Mouse (Mus musculus): ENCODE measurements around the gene Zbtb37. TPM values are rescaled to one million over a fixed set of nuclear protein-coding genes. Genes with fewer than 3 reads are reported as not detected.
"Not testable (repeated sequence)": the region's sequence is repeated elsewhere in the genome, so short reads cannot be mapped to it uniquely, and the experiment has no call there.

The Zbtb37 gene
- polyA plus RNA-seq, 1 experiment: 0.04 TPM

- TF ChIP-seq GATA1 (IDR thresholded peaks at IDR 0.05; ENCODE audit: borderline replicate concordance, low read length) (no peak), FLI1 (IDR thresholded peaks at IDR 0.05; ENCODE audit: low read length) (no peak)
- Histone ChIP-seq H3K9me3 (no peaks in the 10 kb centered on the region), H3K27me3 (replicated peaks) (no peaks in the 10 kb centered on the region), H3K4me3 (replicated peaks) (no peak overlapping the region), H3K4me1 (peaks cover 13% of the 10 kb centered on the region), H3K36me3 (replicated peaks; ENCODE audit: low read length) (peaks cover 63% of the 10 kb centered on the region)
Observed at GRCm38 (mm10) chr1:161010436-161010835, 24.2 kb downstream of the Zbtb37 start.

GRCm38 (mm10) chr1:161008038-161008437 lies 26.6 kb downstream of the Zbtb37 start:
- H3K4me1 ChIP-seq: peaks cover 20% of the 10 kb centered on the region
- no peak for TF ChIP-seq FLI1 (IDR thresholded peaks at IDR 0.05; ENCODE audit: low read length)
- TF ChIP-seq GATA1 (IDR thresholded peaks at IDR 0.05; ENCODE audit: borderline replicate concordance, low read length): no peak

GRCm38 (mm10) chr1:161006471-161006870 lies 28.2 kb downstream of the Zbtb37 start:
- H3K4me1 ChIP-seq: peaks cover 20% of the 10 kb centered on the region
- H3K9me3 ChIP-seq: no peaks in the 10 kb centered on the region
- no peaks in the 10 kb centered on the region for H3K27me3 ChIP-seq (replicated peaks)
- H3K4me3 ChIP-seq (replicated peaks): no peak overlapping the region
- peaks cover 66% of the 10 kb centered on the region for H3K36me3 ChIP-seq (replicated peaks; ENCODE audit: low read length)
- TF ChIP-seq FLI1 (IDR thresholded peaks at IDR 0.05; ENCODE audit: low read length) (no peak), GATA1 (IDR thresholded peaks at IDR 0.05; ENCODE audit: borderline replicate concordance, low read length) (no peak)

More at GRCm38 (mm10) chr1:161008038-161008437, 26.6 kb downstream of the Zbtb37 start:
- no peak overlapping the region for H3K4me3 ChIP-seq (replicated peaks)
- H3K9me3 ChIP-seq: no peaks in the 10 kb centered on the region
- no peaks in the 10 kb centered on the region for H3K27me3 ChIP-seq (replicated peaks)
- peaks cover 74% of the 10 kb centered on the region for H3K36me3 ChIP-seq (replicated peaks; ENCODE audit: low read length)

- H3K4me1 ChIP-seq: peaks cover 20% of the 10 kb centered on the region
- no peak overlapping the region for H3K4me3 ChIP-seq (replicated peaks)
- H3K9me3 ChIP-seq: no peaks in the 10 kb centered on the region
- TF ChIP-seq GATA1 (IDR thresholded peaks at IDR 0.05; ENCODE audit: borderline replicate concordance, low read length) (no peak), FLI1 (IDR thresholded peaks at IDR 0.05; ENCODE audit: low read length) (no peak)
- H3K27me3 ChIP-seq (replicated peaks): no peaks in the 10 kb centered on the region
- peaks cover 62% of the 10 kb centered on the region for H3K36me3 ChIP-seq (replicated peaks; ENCODE audit: low read length)
Observed at GRCm38 (mm10) chr1:161005526-161005925, 29.1 kb downstream of the Zbtb37 start.

GRCm38 (mm10) chr1:161004942-161005341 lies 29.7 kb downstream of the Zbtb37 start:
- H3K4me1 ChIP-seq: peaks cover 20% of the 10 kb centered on the region
- H3K27me3 ChIP-seq (replicated peaks): no peaks in the 10 kb centered on the region
- H3K36me3 ChIP-seq (replicated peaks; ENCODE audit: low read length): peaks cover 59% of the 10 kb centered on the region
- TF ChIP-seq FLI1 (IDR thresholded peaks at IDR 0.05; ENCODE audit: low read length) (no peak), GATA1 (IDR thresholded peaks at IDR 0.05; ENCODE audit: borderline replicate concordance, low read length) (no peak)
- H3K9me3 ChIP-seq: no peaks in the 10 kb centered on the region
- no peak overlapping the region for H3K4me3 ChIP-seq (replicated peaks)

GRCm38 (mm10) chr1:160993851-160994250 lies 40.8 kb downstream of the Zbtb37 start:
- Histone ChIP-seq H3K9me3 (no peaks in the 10 kb centered on the region), H3K4me1 (peaks cover 3% of the 10 kb centered on the region; the same call in 1 of the 2 replicates), H3K36me3 (replicated peaks; ENCODE audit: low read length) (peaks cover 12% of the 10 kb centered on the region), H3K27me3 (replicated peaks) (peaks cover 10% of the 10 kb centered on the region), H3K4me3 (replicated peaks) (no peak overlapping the region)
- TF ChIP-seq GATA1 (IDR thresholded peaks at IDR 0.05; ENCODE audit: borderline replicate concordance, low read length) (no peak), FLI1 (IDR thresholded peaks at IDR 0.05; ENCODE audit: low read length) (no peak)

GRCm38 (mm10) chr1:160989395-160989794 lies 45.3 kb downstream of the Zbtb37 start:
- peaks cover 6% of the 10 kb centered on the region for H3K4me1 ChIP-seq
- H3K27me3 ChIP-seq (replicated peaks): peaks cover 15% of the 10 kb centered on the region
- H3K4me3 ChIP-seq (replicated peaks): no peak overlapping the region
- H3K36me3 ChIP-seq (replicated peaks; ENCODE audit: low read length): peaks cover 2% of the 10 kb centered on the region
- TF ChIP-seq GATA1 (IDR thresholded peaks at IDR 0.05; ENCODE audit: borderline replicate concordance, low read length) (no peak), FLI1 (IDR thresholded peaks at IDR 0.05; ENCODE audit: low read length) (no peak)
- no peaks in the 10 kb centered on the region for H3K9me3 ChIP-seq

- Histone ChIP-seq H3K4me3 (replicated peaks) (no peak overlapping the region), H3K27me3 (replicated peaks) (peaks cover 15% of the 10 kb centered on the region)
- TF ChIP-seq GATA1 (IDR thresholded peaks at IDR 0.05; ENCODE audit: borderline replicate concordance, low read length) (no peak), FLI1 (IDR thresholded peaks at IDR 0.05; ENCODE audit: low read length) (no peak)
Observed at GRCm38 (mm10) chr1:160986881-160987635, 47.6 kb downstream of the Zbtb37 start.

GRCm38 (mm10) chr1:160985477-160985876 lies 49.2 kb downstream of the Zbtb37 start:
- Histone ChIP-seq H3K9me3 (no peaks in the 10 kb centered on the region), H3K4me1 (peaks cover 17% of the 10 kb centered on the region), H3K27me3 (replicated peaks) (peaks cover 12% of the 10 kb centered on the region), H3K36me3 (replicated peaks; ENCODE audit: low read length) (peaks cover 8% of the 10 kb centered on the region), H3K4me3 (replicated peaks) (no peak overlapping the region)
- TF ChIP-seq FLI1 (IDR thresholded peaks at IDR 0.05; ENCODE audit: low read length): no peak
- TF ChIP-seq GATA1 (IDR thresholded peaks at IDR 0.05; ENCODE audit: borderline replicate concordance, low read length): no peak

More at GRCm38 (mm10) chr1:160986881-160987635, 47.6 kb downstream of the Zbtb37 start:
- H3K36me3 ChIP-seq (replicated peaks; ENCODE audit: low read length): no peaks in the 10 kb centered on the region
- H3K9me3 ChIP-seq: no peaks in the 10 kb centered on the region
- peaks cover 10% of the 10 kb centered on the region for H3K4me1 ChIP-seq

- not testable (repeated sequence) for H3K36me3 ChIP-seq (replicated peaks; ENCODE audit: low read length); H3K9me3 ChIP-seq; H3K4me3 ChIP-seq (replicated peaks)
- Histone ChIP-seq H3K27me3 (replicated peaks) (peaks cover 10% of the 10 kb centered on the region), H3K4me1 (peaks cover 24% of the 10 kb centered on the region)
Observed at GRCm38 (mm10) chr1:160984731-160985130, 49.9 kb downstream of the Zbtb37 start.
